Mouse (Mus musculus): ENCODE measurements at regions not wholly inside any gene's neighbourhood (a gene's known extent, or its start where the extent isn't known, plus 50 kb on each side); places are given as distances from the start of the nearest gene placed in this dataset.

- peak; percentile 9 to 20 for DNase-seq
Observed at GRCm38 (mm10) chr8:76309200-76309599, 590.0 kb upstream of the Nr3c2 start.

GRCm38 (mm10) chr8:76328540-76328939 lies 570.7 kb upstream of the Nr3c2 start:
- no peak for DNase-seq

DNA sequence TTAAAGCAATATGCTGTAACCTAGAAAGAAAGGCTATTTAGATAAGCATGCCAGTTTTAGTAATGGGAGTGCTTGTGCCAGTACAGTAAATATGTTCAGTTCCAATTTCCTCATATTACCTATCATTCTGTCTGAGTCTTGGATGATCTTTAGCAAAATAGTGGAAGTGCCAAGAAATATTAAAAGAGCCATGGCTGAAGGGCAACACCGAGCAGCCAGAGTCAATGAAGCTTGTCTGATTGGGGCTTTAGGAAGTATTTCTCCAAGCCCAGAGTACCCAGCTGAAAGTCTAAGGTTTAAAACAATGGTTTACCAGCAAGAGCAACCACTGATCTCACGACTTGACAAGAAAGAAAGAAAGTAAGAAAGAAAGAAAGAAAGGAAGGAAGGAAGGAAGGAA lies 556.2 kb upstream of the Nr3c2 start:
- DNase-seq, result no peak

GRCm38 (mm10) chr8:76346150-76346549 lies 553.1 kb upstream of the Nr3c2 start:
- DNase-seq, result peak; percentile 17

- DNase-seq, result peak; percentile 37 to 38
Observed at GRCm38 (mm10) chr8:76346832-76347231, 552.4 kb upstream of the Nr3c2 start.

GRCm38 (mm10) chr8:76374314-76374713 lies 524.9 kb upstream of the Nr3c2 start:
- DNase-seq, result no peak

- DNase-seq, result no peak
Observed at GRCm38 (mm10) chr8:76377711-76378110, 521.5 kb upstream of the Nr3c2 start.

GRCm38 (mm10) chr8:76381643-76382042 lies 517.6 kb upstream of the Nr3c2 start:
- no peak for DNase-seq

- no peak for DNase-seq
Observed at GRCm38 (mm10) chr8:76383583-76384281, 515.5 kb upstream of the Nr3c2 start.

DNA sequence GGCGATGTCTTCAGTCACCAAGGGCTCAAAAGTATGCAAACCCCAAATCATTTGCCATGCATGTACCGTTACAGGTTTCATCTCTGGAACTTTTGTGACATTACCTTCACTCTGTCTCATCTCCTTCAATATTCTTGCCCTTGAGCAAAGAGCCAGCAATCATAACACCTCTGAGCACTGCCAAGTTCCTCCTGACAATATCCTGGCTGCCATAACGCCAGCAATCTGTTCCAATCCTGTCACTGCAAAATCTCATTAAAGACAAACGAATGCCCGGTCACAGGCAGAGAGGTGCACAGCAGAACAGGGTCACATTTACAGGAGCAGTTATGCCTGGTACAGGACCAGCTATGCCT lies 515.0 kb upstream of the Nr3c2 start:
- peak; percentile 3 to 35 for DNase-seq

GRCm38 (mm10) chr8:76392004-76392403 lies 507.2 kb upstream of the Nr3c2 start:
- no peak for DNase-seq

GRCm38 (mm10) chr8:76422459-76422858 lies 476.8 kb upstream of the Nr3c2 start:
- DNase-seq, result no peak

DNA sequence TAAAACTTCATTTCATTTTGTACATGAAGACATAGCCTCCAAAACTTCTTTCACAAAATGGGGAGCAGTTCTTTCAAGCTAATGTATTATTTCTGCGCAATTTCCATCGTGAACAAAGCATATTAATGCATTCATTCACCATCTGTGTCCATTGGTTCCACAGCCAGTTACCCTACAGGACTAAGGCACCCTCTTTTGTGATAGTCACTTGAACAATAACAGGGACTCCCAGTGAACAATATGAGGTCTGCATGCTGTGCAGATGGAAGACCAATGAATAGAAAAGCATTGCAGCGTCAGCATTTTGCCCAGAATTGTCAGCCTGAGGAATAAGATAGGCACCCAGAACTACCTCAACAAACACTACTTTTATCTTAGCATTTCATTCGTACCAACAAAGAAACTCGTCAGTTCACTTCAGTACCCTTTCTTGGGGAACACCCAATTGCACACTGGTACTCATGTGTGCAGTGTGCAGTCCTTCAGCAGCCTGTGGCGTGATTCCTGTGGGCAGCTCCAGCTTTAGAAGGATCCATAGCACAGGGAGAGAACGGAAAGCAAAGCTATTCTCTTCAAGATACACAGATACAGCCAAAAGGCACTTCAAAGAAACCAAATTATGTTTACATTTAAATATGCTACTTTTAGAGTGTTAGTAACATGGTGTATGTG lies 476.2 kb upstream of the Nr3c2 start:
- no peak for DNase-seq

DNA sequence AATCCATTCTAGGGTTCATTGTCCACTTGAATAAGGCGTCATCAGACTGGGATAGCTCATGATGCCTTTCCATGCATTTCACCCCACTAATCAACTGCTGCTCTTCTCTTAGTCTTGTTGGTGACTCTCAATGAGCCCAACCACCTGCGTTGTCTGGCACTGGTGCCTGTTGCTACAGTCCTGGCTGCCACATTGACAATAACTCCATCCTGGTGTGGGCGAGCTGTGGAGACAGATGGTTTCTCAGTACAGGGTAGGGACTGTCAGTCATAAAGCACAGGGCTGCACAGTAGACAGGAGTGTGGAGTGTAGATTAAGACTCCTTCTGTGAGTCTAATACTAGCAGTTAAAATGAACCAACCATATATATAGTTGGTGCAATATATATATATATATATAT lies 469.4 kb upstream of the Nr3c2 start:
- no peak for DNase-seq

GRCm38 (mm10) chr8:76432813-76433212 lies 466.4 kb upstream of the Nr3c2 start:
- no peak for DNase-seq

DNA sequence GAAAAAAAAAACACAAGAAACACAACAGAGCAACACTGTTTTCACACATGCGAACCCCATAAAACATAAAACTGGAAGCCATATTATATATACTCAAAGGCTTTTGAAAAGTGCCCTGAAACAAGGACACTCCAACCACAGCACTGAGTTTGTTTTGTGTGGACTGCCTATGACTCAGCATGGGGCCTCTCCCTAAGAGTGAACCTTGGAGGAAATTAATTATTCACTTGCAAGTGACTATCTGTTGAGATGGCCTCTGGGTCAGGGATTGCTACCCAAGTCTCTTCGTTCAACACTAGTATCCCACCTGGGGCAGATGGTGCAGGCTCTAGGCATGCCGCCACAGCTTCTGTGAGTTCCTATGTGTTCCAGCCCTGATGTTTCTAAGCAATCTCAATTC lies 461.3 kb upstream of the Nr3c2 start:
- no peak for DNase-seq

- peak in 1 of 2 experiments; percentile 0 for DNase-seq
Observed at GRCm38 (mm10) chr8:76474464-76475208, 424.6 kb upstream of the Nr3c2 start.

DNA sequence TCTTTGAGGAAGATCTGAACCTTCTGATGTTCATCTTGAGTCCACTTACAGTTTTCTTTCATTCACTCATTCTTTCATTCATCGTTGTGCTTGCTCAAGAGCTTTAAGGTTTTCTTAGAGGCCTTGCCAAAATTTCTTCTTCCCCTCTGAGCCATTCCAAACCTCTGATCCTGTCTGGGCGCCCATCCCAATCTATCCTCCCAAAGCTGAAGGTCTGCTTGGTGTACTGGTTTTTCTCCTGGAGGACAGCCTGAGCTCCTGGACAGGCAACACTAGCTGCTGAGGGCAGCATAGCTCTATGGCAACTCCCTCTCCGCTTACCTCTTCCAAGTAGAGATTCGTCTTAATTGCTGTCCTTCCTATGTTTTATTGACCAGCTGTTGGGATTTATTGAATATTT lies 420.3 kb upstream of the Nr3c2 start:
- DNase-seq, result no peak

DNA sequence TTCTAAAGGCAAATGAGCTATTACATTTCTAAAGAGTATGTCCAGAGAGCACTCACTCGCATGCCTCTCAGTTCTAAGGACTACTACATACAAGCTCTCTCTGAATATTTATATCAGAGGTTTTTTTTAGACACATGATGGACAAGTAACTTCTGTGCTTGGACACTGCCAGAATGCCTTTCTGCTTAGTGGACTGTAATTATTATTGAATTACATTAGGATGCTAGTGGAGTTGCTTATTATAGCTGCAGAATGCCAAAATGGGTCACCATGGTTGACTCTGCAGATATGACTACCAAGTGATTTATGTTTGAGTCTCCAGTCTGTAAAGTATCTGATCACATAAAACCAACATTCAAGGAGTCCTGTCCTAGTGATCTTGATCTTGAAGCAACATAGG lies 395.6 kb upstream of the Nr3c2 start:
- peak in 1 of 2 experiments; percentile 2 for DNase-seq

DNA sequence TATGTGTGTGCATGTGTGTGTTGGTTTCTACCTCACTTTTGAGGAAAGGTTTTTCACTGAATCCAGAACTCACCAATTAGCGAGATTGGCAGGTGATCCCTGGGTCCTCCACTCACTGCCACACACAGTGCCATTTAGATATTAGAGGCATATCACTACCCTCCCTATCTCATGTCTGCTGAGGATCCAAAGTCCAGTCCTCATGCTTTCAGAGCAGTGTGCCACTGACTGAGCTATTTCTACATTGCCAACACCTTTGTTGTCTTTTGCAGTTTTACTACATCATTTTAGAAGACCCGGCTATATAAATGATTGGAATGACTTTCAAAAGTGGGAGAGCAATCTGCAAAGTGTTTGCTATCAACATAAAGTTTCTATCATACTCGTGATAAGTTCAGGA lies 392.0 kb upstream of the Nr3c2 start:
- DNase-seq, result no peak

DNA sequence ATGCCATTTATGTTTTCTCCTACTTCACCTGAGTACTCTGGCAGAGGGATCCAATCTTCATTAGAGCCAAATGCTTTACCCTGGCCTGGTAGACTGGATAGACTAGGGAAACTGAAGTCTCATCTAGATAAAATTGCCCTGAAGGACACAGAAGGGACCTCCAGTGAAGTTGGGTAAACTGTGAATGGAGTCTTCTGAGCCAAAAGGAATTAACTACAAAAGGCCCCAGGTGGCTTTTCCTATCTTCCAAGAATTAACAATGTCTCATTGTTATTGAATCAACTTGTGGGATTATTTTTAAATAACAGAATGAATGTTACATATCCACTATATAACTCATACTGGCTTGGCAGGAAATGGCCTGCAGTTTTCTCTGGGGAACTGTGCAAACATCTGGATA lies 390.0 kb upstream of the Nr3c2 start:
- no peak for DNase-seq

DNA sequence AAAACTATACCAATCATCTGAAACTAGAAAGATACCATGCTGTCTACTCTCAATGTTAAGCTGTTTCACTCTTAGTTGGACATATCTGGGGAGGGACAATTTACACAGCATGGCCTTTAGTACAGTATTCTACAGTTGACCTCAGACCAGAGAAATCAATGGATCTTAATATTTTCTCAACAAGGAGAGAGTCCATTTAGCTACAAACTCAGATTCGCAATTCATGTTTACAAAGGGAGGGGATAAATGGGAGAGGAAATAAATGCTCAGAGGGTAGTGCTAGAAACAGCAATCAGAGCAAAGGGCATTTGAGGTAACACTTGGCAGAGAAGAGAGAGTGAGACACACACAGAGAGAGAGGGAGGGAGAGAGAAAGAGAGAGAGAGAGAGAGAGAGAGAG lies 385.1 kb upstream of the Nr3c2 start:
- DNase-seq, result no peak

- DNase-seq, result no peak
Observed at GRCm38 (mm10) chr8:76538806-76539480, 360.3 kb upstream of the Nr3c2 start.

All from heart, adult 18-20 months (tissue).